Mouse (Mus musculus) ES-Bruce4 (cell line): ENCODE results near the gene Cryaa.

Source experiments
- CTCF ChIP-seq: IDR thresholded peaks from one replicate; pipeline ENCODE4 v1.8.1; 2011; ENCODE audit warnings: low read depth, low read length
- EP300 ChIP-seq: IDR thresholded peaks from 2 replicates; pipeline ENCODE4 v1.6.1; 2011; ENCODE audit warnings: low read depth, low read length; ENCODE audit not compliant: insufficient read depth

DNA sequence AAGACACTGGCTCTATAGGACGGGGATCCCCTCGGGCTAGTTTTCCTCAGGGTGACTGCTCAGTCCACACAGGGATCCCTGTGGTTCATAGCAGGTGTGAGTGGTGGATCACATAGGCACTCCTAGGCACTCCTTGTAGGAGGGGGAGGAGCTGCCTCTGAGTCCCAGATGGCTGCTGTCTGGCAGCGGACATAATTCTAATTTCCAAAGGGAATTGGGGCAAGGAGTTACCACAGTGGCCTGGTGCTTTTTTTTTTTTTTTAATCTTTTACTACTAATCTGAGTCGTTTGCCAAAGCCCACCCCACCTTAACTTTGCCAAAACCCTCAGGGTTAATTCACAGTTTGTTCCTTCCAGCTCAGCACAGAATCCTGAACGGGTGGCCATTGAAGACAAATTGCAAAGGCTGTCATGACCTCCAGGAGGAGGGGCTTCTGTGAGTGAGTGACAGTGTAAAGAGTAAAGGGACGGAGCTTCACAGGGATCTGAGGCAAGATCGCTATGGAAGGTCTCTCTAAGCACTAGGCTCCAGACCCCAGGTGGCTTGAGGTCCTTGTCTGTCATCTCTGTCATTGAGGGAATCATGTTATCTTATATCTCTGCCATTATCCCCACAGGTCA lies 31.6 kb downstream of the Cryaa start:
- TF ChIP-seq CTCF (no peak), EP300 (no peak)
